Mouse (Mus musculus) adrenal gland (tissue): Measurements from ENCODE around the gene Ppp1ca.

Source experiments
- intact Hi-C: fragments of 180-260 bp; cut with DNase I; formaldehyde crosslinking; loops from one replicate; pipeline ENCODE4 v1.15.1; 2025

The Ppp1ca gene

GRCm38 (mm10) chr19:4184976-4185975, 6.6 kb upstream of the Ppp1ca start:
- intact Hi-C loops: no loop called here

GRCm38 (mm10) chr19:4187303-4187702, 4.6 kb upstream of the Ppp1ca start:
- intact Hi-C loops: no loop called here

- intact Hi-C loops: no loop called here
Measured at GRCm38 (mm10) chr19:4189051-4189620, 2.7 kb upstream of the Ppp1ca start.

GRCm38 (mm10) chr19:4190831-4191334, 982 bp upstream of the Ppp1ca start, which contains the start of gene Tbc1d10c:
Tbc1d10c (minus strand) TSS chr19:4191284.
- intact Hi-C loops: no loop called here

- intact Hi-C loops: no loop called here
Measured at GRCm38 (mm10) chr19:4192251-4192985, 553 bp downstream of the Ppp1ca start.

- intact Hi-C loops: no loop called here
Measured at GRCm38 (mm10) chr19:4193129-4193528, 1.3 kb downstream of the Ppp1ca start.

GRCm38 (mm10) chr19:4194021-4194724, 2.3 kb downstream of the Ppp1ca start:
- intact Hi-C loops: no loop called here

- intact Hi-C loops: no loop called here
Measured at GRCm38 (mm10) chr19:4194776-4195650, 3.1 kb downstream of the Ppp1ca start.

GRCm38 (mm10) chr19:4196048-4196447, 4.2 kb downstream of the Ppp1ca start:
- intact Hi-C loops: no loop called here

GRCm38 (mm10) chr19:4196548-4196947, 4.7 kb downstream of the Ppp1ca start:
- intact Hi-C loops: no loop called here

- intact Hi-C loops: no loop called here
Measured at GRCm38 (mm10) chr19:4197180-4197579, 5.3 kb downstream of the Ppp1ca start.

- intact Hi-C loops: no loop called here
Measured at GRCm38 (mm10) chr19:4201291-4201909, 9.5 kb downstream of the Ppp1ca start, which contains the start of gene Rad9a. Rad9a (minus strand) TSS chr19:4201662.

GRCm38 (mm10) chr19:4202149-4202548, 10.3 kb downstream of the Ppp1ca start:
- intact Hi-C loops: no loop called here

GRCm38 (mm10) chr19:4203148-4203547, 11.3 kb downstream of the Ppp1ca start:
- intact Hi-C loops: no loop called here

GRCm38 (mm10) chr19:4203604-4204326, 11.9 kb downstream of the Ppp1ca start:
- intact Hi-C loops: loop anchor here (2.0 kb wide), 1 partner anchor 105 kb away; the partner anchor contains the start of gene Pitpnm1

- intact Hi-C loops: loop anchor here (2.0 to 5.0 kb wide), 2 partner anchors 37 to 106 kb away; partner anchors contain the start of gene Pitpnm1
Measured at GRCm38 (mm10) chr19:4204889-4205288, 13.0 kb downstream of the Ppp1ca start.

- intact Hi-C loops: loop anchor here (1.0 to 5.0 kb wide), 2 partner anchors 21 to 35 kb away; no protein-coding TSS in a partner anchor
Measured at GRCm38 (mm10) chr19:4206971-4207370, 15.1 kb downstream of the Ppp1ca start.

GRCm38 (mm10) chr19:4208563-4208962, 16.7 kb downstream of the Ppp1ca start:
- intact Hi-C loops: loop anchor here (5.0 kb wide), 1 partner anchor 34 kb away; no protein-coding TSS in a partner anchor
